Mouse (Mus musculus): ENCODE measurements around the gene Syt6.

- TF ChIP-seq CTCF (IDR thresholded peaks at IDR 0.05; ENCODE audit: borderline replicate concordance, control insufficient read depth, extremely low read depth, insufficient read depth, low read length, poor library complexity) (no peak), POLR2A (IDR thresholded peaks at IDR 0.05; ENCODE audit: control insufficient read depth, extremely low read depth, insufficient read depth, low read length, poor library complexity) (no peak)
Observed at GRCm38 (mm10) chr3:103610231-103610630, 35.2 kb downstream of the Syt6 start.
